Mouse (Mus musculus) intestine, postnatal 0 days (tissue): ENCODE data around the gene Rab42. TPM values are rescaled to one million over a fixed set of nuclear protein-coding genes. Genes with fewer than 3 reads are reported as not detected.
A peak's percentile ranks its signal among the peaks of the same experiment; 100 is the strongest.

ENCODE experiments used
- ATAC-seq: fragments of 200-750 bp; cut with Nextera tagmentation; 2 replicates; pipeline ENCODE4 v1.8.0; 2017; ENCODE audit warnings: mild to moderate bottlenecking, moderate TSS enrichment, moderate library complexity
- H3K27ac ChIP-seq: fragments of 300-500 bp; sonication (generic); 2 replicates; pipeline ENCODE4 v1.5.1; 2014; ENCODE audit warnings: mild to moderate bottlenecking, low read depth, low read length, moderate library complexity
- H3K27me3 ChIP-seq: fragments of 300-500 bp; sonication (generic); replicated peaks from 2 replicates; pipeline ENCODE4 v1.6.1; 2014; ENCODE audit warnings: low read length, mixed read lengths; ENCODE audit not compliant: control insufficient read depth, insufficient read depth
- H3K36me3 ChIP-seq: fragments of 300-500 bp; sonication (generic); 2 replicates; pipeline ENCODE4 v1.6.1; 2014; ENCODE audit warnings: mild to moderate bottlenecking, moderate library complexity; ENCODE audit not compliant: control insufficient read depth, insufficient read depth
- H3K4me1 ChIP-seq: fragments of 300-500 bp; sonication (generic); replicated peaks from 2 replicates; pipeline ENCODE4 v1.6.1; 2014; ENCODE audit warnings: antibody characterized with exemption, low read length, mixed read lengths; ENCODE audit not compliant: control insufficient read depth, insufficient read depth
- H3K4me2 ChIP-seq: fragments of 300-500 bp; sonication (generic); replicated peaks from 2 replicates; pipeline ENCODE4 v1.6.1; 2014; ENCODE audit warnings: low read depth, mild to moderate bottlenecking, moderate library complexity
- H3K4me3 ChIP-seq: fragments of 300-500 bp; sonication (generic); 2 replicates; pipeline ENCODE4 v1.5.1; 2014; ENCODE audit warnings: low read depth, low read length
- H3K9ac ChIP-seq: fragments of 300-500 bp; sonication (generic); 2 replicates; pipeline ENCODE4 v1.6.1; 2014; ENCODE audit warnings: mild to moderate bottlenecking, low read depth, low read length
- H3K9me3 ChIP-seq: fragments of 300-500 bp; sonication (generic); 2 replicates; pipeline ENCODE4 v1.6.1; 2016; ENCODE audit warnings: mixed run types; ENCODE audit not compliant: control insufficient read depth
- CTCF ChIP-seq: sonication (generic); IDR thresholded peaks from 2 replicates; pipeline ENCODE4 v1.5.1; 2016; ENCODE audit warnings: low read depth, mild to moderate bottlenecking, control low read depth, antibody characterized with exemption, moderate library complexity
- WGBS: fragments of 180-500 bp; shearing (Covaris S2); extraction: QIAGEN DNeasy Blood & Tissue Kit; methylation state at CpG from one replicate; pipeline ENCODE4 v1.1.7; 2014; 5-methylcytosine and 5-hydroxymethylcytosine counted together
- polyA plus RNA-seq: library from polyadenylated mRNA; unstranded; fragments of >200 nt; fragmentation: Nextera tagmentation; extraction: Ambion mirVana; gene quantifications from 2 replicates; pipeline ENCODE4 v1.2.1, GENCODE M21; 2015

Gene Rab42
- polyA plus RNA-seq, 1 experiment from 2014 or later = 48.3 TPM

GRCm38 (mm10) chr4:132261514-132262357 lies 41.4 kb downstream of the Rab42 start, which contains the start of gene Gmeb1:
TSS of gene Gmeb1 (minus strand) at chr4:132261602.
- Histone ChIP-seq H3K9me3 (no peaks in the 10 kb centered on the region), H3K4me2 (peak within 1 kb of the TSS; percentile 84), H3K36me3 (no peaks in the 10 kb centered on the region), H3K27me3 (no peaks in the 10 kb centered on the region), H3K4me1 (peaks cover 9% of the 10 kb centered on the region; the same call in 1 of the 2 replicates), H3K4me3 (peak within 1 kb of the TSS; percentile 85), H3K27ac (peak within 1 kb of the TSS; percentile 98), H3K9ac (peak within 1 kb of the TSS; percentile 97)
- no peak for TF ChIP-seq CTCF
- peak; percentile 80 for ATAC-seq
- 11% methylated on average over 33 of the region's 49 CpGs for WGBS

GRCm38 (mm10) chr4:132260404-132261379 lies 42.5 kb downstream of the Rab42 start:
- ATAC-seq = peak; percentile 81
- peak overlapping the region; percentile 85 for H3K4me3 ChIP-seq
- peak overlapping the region; percentile 84 for H3K4me2 ChIP-seq
- H3K27me3 ChIP-seq = no peaks in the 10 kb centered on the region
- H3K36me3 ChIP-seq = 0 out of 2 replicates have a peak, but pooled peaks cover 6% of the 10 kb centered on the region
- WGBS = under 1% methylated on average over 27 of the region's 64 CpGs
- TF ChIP-seq CTCF = no peak
- no peaks in the 10 kb centered on the region for H3K9me3 ChIP-seq
- H3K9ac ChIP-seq = peak overlapping the region; percentile 97
- peak overlapping the region; percentile 98 for H3K27ac ChIP-seq
- H3K4me1 ChIP-seq = peaks cover 9% of the 10 kb centered on the region; the same call in 1 of the 2 replicates

GRCm38 (mm10) chr4:132259248-132259647 lies 43.9 kb downstream of the Rab42 start:
- 62% methylated on average over 4 of the region's 4 CpGs for WGBS
- Histone ChIP-seq H3K9me3 (no peaks in the 10 kb centered on the region), H3K4me1 (peaks cover 9% of the 10 kb centered on the region; the same call in 1 of the 2 replicates), H3K27me3 (no peaks in the 10 kb centered on the region), H3K4me2 (no peak overlapping the region; the same call in 1 of the 2 replicates), H3K36me3 (0 out of 2 replicates have a peak, but pooled peaks cover 6% of the 10 kb centered on the region), H3K27ac (no peak overlapping the region), H3K4me3 (no peak overlapping the region), H3K9ac (no peak overlapping the region)
- ATAC-seq = no peak
- no peak for TF ChIP-seq CTCF

GRCm38 (mm10) chr4:132256384-132256783 lies 46.8 kb downstream of the Rab42 start:
- H3K27me3 ChIP-seq = no peaks in the 10 kb centered on the region
- no peak for TF ChIP-seq CTCF
- no peak overlapping the region for H3K4me2 ChIP-seq
- no peak for ATAC-seq
- H3K27ac ChIP-seq = no peak overlapping the region; the same call in 1 of the 2 replicates
- peaks cover 6% of the 10 kb centered on the region; the same call in 1 of the 2 replicates for H3K4me1 ChIP-seq
- no peaks in the 10 kb centered on the region for H3K9me3 ChIP-seq
- H3K4me3 ChIP-seq = no peak overlapping the region
- no peak overlapping the region for H3K9ac ChIP-seq
- 88% methylated on average over 3 of the region's 3 CpGs for WGBS
- H3K36me3 ChIP-seq = 0 out of 2 replicates have a peak, but pooled peaks cover 11% of the 10 kb centered on the region

- H3K4me3 ChIP-seq = no peak overlapping the region
- 87% methylated on average over 3 of the region's 3 CpGs for WGBS
- no peak overlapping the region for H3K9ac ChIP-seq
- peaks cover 18% of the 10 kb centered on the region for H3K36me3 ChIP-seq
- peak; percentile 24 for TF ChIP-seq CTCF
- H3K9me3 ChIP-seq = no peaks in the 10 kb centered on the region
- no peak for ATAC-seq
- no peak overlapping the region for H3K4me2 ChIP-seq
- no peaks in the 10 kb centered on the region for H3K27me3 ChIP-seq
- no peak overlapping the region for H3K27ac ChIP-seq
- peaks cover 5% of the 10 kb centered on the region; the same call in 1 of the 2 replicates for H3K4me1 ChIP-seq
Measured at GRCm38 (mm10) chr4:132254986-132255385, 48.2 kb downstream of the Rab42 start.
